Mouse (Mus musculus) left cerebral cortex, postnatal 25 days (tissue): ENCODE measurements around the gene Slc41a1. TPM values are rescaled to one million over a fixed set of nuclear protein-coding genes. Genes with fewer than 3 reads are reported as not detected.

Source experiments
- DNase-seq, 2 experiments: peaks; one replicate each; pipeline ENCODE4 v3.0.0; 2022; ENCODE audit warnings: low spot score in 2 of 2, mixed read lengths in 1 of 2
- intact Hi-C: fragments of 180-260 bp; cut with DNase I; formaldehyde crosslinking; loops from one replicate; pipeline ENCODE4 v1.15.1; 2025
- total RNA-seq, 2 experiments: library from RNA; stranded (reverse); gene quantifications; 2 replicates each; pipeline ENCODE4 v1.2.3; 2021

The Slc41a1 gene
- total RNA-seq, 2 experiments from 2014 or later = 46.4 to 51.0 TPM

DNA sequence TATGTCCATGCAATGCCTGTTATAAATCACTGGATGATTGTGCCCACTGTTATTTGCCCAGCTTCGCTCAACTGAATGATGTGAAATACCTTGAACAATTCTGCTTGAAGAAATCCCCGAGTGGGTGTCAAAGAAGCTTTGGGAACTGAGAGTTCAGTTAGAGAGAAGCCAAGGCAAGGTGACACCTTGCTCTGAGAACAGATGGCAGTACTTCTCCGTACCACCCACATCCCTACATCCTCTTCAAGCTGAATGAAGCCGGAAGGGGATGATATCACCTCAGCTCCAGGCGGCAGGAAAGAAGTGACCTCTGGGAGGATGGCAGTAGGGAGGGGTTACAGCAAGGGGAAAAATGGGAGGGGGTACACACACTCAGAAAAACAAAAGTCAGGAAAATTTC, 3.7 kb upstream of the Slc41a1 start:
- intact Hi-C loops = no loop called here
- DNase-seq = peak in 1 of 2 experiments; percentile 75

DNA sequence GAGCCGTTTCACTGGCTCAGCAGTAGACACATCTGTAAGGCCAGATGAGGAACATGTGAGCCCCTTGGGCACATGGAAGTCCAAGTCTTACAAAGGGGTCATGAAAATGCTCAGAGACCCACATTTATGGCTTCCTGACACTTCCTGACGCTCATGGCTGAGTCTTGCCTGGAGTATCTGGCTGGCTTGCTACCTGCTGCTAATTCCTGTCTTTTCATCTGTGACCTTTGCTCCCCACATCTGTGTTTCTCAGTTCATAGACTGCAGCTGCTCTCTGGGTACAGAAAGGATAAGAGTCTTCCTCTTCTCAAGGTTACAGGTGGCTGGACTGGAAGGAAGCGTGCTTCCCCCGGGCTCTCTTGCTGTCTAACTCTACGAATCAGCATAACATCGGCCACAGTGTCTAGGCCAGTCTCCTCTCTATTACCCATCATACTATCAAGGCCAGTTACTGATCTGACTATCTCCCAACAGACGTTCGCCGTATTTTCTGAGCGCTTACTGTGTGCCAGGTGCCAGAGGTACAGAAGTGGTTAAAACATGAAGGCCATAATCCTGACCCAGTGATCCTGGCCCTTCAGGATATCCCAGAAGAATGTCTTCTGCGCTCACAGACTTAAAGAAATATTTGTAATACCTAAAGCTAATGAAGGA, 2.6 kb upstream of the Slc41a1 start:
- DNase-seq = no peak
- intact Hi-C loops = loop anchor here (5.0 kb wide), 1 partner anchor 52 kb away; no protein-coding TSS in a partner anchor

DNA sequence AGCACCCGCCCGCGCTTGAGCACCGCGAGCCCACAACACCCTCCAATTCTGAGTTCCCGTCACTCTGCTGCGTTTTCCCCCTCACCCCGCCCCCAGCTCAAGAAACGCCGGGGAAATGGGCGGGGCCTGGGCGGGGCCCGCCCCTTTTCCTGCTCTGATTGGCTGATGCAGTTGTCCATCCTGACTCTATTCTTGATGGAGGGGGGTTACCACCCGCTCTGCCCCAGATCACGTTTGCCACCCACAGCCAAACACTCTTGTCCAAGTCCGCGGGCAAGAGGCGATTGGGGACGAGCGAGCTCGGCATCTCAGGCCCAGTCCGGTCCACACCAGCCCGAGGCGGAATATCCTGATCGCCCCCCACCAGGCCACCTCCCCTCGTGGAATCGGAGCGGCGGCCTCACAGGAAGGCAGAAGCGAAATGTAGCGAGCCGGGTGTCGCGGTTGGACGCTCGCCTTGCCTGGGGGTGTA, 530 bp downstream of the Slc41a1 start:
- DNase-seq = peak; percentile 90 to 97
- intact Hi-C loops = loop anchor here (5.0 kb wide), 1 partner anchor 56 kb away; no protein-coding TSS in a partner anchor

- intact Hi-C loops = loop anchor here (5.0 kb wide), 1 partner anchor 56 kb away; no protein-coding TSS in a partner anchor
- DNase-seq = peak; percentile 31 to 52
These were observed 1.2 kb downstream of the Slc41a1 start for GRCm38 (mm10) chr1:131828297-131829126.

GRCm38 (mm10) chr1:131829279-131829678, 2.0 kb downstream of the Slc41a1 start:
- DNase-seq = no peak
- intact Hi-C loops = loop anchor here (5.0 kb wide), 1 partner anchor 57 kb away; no protein-coding TSS in a partner anchor

DNA sequence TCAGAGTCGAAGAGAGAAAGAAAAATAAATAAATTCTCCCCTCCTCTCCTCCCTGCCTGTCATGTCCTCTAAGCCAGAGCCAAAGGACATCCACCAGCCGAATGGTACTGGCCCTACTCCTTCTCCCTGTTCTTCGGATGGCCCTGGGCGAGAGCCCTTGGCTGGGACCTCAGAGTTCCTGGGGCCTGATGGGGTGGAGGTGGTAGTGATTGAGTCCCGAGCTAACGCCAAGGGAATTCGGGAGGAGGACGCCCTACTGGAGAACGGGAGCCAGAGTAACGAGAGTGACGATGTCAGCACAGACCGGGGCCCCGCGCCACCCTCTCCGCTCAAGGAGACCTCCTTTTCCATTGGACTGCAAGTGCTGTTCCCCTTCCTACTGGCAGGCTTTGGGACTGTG, 3.3 kb downstream of the Slc41a1 start:
- DNase-seq = no peak
- intact Hi-C loops = no loop called here

DNA sequence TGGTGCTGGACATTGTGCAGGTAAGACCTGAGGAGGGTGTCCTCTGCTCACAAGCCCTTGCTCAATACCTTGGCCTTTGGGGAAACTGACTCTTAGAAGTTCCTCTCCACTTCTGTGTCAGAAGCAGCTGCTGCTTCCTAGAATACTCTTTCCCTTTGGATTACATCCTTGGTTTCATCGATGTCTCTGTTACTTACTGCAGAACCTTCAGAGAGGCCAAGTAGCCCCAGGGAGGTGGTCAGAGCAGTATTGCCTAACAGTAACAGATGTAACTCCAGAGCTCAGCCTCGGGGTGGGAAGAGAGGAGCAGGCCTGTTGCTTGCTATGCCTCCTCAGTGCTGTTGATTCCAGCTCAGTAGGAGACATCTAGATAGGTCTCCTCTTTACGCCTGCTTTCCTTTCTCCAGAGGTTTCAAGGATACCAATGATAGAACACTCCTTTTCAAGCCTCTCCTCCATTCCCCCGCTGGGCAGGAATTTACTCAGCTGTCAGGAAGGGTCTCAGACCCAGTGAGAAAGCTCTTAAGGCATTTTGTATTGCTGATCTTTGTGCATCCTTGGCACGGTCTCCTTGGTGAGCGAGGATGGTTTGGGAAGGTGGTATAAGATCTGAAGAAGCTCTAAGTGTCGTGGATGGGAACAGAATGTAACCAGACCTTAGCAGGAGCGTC, 3.8 kb downstream of the Slc41a1 start:
- DNase-seq = no peak
- intact Hi-C loops = no loop called here

DNA sequence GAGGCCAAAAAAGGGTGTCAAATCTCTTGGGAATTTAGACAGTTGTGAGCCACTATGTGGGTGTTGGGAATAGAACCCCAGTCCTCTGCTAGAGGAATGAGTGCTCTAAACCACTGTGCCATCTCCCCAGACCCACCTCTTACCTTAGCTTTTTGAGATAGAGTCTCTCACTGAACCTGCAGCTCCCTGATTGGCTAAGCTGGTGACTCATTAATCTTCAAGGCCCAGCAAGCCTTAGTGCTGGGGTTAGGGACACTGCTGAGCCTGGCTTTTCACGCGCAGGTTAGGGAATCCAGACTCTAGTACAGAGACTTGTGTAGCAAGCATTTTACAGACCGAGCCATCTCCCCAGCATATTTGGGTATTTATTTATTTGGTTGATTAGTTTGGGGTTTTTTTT, 9.7 kb downstream of the Slc41a1 start:
- intact Hi-C loops = no loop called here
- DNase-seq = no peak

GRCm38 (mm10) chr1:131838542-131838941, 11.2 kb downstream of the Slc41a1 start:
- intact Hi-C loops = no loop called here
- DNase-seq = no peak

GRCm38 (mm10) chr1:131839279-131839678, 12.0 kb downstream of the Slc41a1 start:
- DNase-seq = no peak
- intact Hi-C loops = no loop called here

- no peak for DNase-seq
- intact Hi-C loops = no loop called here
These were observed 14.9 kb downstream of the Slc41a1 start for GRCm38 (mm10) chr1:131842221-131842620.

- no peak for DNase-seq
- intact Hi-C loops = no loop called here
These were observed 16.5 kb downstream of the Slc41a1 start for GRCm38 (mm10) chr1:131843758-131844157.

DNA sequence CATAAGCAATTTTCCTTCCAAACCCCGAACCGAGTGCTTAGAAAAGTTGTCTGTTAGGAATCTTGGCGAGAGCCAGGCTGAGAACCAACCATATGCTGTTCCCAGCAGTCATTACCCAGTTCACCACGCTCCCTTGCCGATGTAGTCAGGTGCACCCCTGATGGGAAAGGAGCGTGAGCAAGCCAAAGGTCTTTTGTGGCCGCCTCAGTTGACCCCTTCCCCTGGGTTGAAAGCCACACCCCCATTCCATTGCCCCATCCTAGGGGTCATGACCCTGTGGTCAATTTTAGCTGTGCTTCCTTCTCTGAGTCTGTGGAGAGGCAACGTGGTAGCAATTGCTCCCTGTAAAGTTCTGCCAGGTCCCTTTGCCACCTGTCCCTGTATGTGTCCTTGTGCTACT, 17.6 kb downstream of the Slc41a1 start:
- intact Hi-C loops = no loop called here
- DNase-seq = no peak

DNA sequence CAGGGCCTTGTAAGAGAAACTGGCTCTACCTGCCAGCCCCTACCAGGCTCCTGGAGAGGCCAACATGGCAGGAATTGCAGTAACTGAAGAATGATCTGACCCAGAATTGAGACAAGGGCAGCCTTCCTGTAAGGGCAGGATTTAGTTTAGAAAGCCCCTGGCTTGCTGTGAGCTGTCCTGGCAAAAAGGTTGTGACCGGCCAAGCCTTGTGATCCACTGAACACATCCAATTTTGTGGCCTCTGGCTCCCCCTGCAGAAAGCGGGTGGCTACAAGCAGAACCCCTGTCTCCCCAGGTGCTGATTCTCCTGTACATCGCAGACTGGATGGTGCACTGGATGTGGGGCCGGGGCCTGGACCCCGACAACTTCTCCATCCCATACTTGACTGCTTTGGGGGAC, 19.0 kb downstream of the Slc41a1 start:
- intact Hi-C loops = loop anchor here (2.0 kb wide), 1 partner anchor 133 kb away; no protein-coding TSS in a partner anchor
- peak; percentile 40 to 63 for DNase-seq

DNA sequence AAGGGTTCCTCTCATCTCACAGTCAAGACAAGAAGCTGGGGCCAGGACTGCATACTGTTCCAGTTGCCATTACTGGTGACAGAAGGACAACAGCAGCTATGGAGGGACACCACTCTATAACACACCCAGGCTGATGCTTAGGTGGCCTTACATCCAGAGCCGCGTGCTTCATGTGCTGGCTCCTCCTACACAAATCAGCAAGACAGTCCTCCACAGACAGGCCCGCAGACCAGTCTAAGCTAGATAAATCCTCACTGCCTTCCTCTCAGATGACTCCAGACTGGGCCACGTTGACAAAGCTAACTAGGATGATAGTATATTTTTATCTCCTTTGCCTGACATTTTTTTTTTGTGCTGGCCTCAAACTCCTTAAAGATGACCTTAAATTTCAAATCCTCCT, 34.5 kb downstream of the Slc41a1 start:
- no peak for DNase-seq
- intact Hi-C loops = no loop called here

DNA sequence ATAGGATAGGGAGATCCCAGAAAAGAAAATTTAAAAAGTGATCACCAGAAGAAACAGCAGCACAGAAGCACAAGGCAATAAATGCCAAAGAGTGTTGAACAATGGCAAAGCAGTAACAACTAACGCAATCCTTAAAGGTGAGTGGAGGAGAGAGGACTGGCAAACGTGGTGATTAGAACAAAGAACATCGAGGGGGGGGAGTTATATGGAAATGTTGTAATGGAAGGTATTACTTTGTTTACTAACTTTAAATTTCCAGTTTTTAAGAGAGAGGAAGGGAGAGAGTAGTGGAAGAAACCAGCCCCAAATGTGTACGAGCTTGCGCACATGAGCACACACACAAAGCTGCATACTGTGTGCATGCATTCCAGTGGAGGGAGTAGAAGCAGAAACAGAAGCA, 38.3 kb downstream of the Slc41a1 start:
- intact Hi-C loops = no loop called here

GRCm38 (mm10) chr1:131866304-131866999, 39.2 kb downstream of the Slc41a1 start:
- no peak for DNase-seq
- intact Hi-C loops = no loop called here

More for the DNA sequence above, 38.3 kb downstream of the Slc41a1 start:
- DNase-seq = no peak

DNA sequence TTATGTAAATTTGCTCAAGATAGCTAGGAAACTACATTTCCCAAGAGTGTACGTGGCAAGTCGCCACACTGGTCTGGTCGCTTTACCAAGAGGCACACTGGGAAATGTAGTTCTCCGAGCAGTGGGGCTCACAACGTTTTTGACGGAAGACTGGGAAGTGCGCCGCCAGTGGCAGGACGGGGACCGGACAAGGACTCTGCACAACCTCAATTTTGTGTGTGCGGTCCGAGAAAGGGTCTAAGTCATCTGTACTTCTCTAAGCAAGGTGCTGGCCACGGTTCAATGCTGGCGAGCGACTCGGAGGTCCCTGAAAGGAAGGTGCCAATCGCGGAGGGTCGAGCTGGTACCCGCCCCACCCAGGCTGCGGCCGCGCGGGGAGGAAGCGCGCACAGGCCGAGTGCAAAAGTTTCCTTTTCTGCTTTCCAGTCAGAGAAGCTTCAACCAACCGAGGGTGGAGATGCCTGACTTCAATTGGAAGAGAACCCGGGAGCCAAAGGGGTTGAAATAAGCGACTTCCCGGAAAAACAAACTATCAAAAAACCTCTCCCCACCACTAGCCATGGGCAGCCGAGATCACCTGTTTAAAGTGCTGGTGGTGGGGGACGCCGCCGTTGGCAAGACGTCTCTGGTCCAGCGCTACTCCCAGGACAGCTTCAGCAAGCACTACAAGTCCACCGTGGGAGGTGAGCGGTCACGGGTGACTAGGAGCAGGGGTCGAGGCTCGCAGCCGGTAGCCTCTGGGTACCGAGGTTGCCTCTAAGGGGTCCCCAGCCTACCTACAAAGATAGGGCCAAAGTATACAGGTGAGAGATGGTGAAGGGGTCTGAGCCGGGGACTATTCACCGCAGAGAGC, 40.0 kb downstream of the Slc41a1 start, which contains the start of gene Rab29:
TSS of gene Rab29 (plus strand) at position 132 of the 853 bp plus-strand sequence.
- intact Hi-C loops = no loop called here
- DNase-seq = peak; percentile 90 to 95

DNA sequence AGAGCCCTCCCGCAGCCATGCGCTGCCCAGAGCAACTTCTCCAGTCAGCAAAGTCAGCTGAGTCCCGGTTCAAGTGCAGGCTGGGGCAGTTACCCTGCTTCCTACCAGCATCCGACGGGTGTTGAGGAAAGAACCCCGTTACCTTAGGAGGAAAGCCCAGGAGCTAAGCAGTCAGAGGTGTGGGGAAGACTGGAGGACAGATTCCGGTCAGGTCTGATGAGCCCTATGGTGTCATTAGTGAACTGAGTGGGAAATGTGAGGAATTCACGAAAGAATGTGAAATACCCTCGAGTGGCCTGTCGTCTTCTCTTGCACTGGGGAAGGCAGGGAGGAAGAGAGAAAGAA, 40.6 kb downstream of the Slc41a1 start:
- DNase-seq = no peak
- intact Hi-C loops = no loop called here
